Mouse (Mus musculus): ENCODE data around the gene Enpp3. TPM values are rescaled to one million over a fixed set of nuclear protein-coding genes. Genes with fewer than 3 reads are reported as not detected.
"Not testable (repeated sequence)": the region's sequence is repeated elsewhere in the genome, so short reads cannot be mapped to it uniquely, and the experiment has no call there.

Enpp3 gene
- polyA plus RNA-seq, 1 experiment from 2014 or later, result 4.2 TPM

DNA sequence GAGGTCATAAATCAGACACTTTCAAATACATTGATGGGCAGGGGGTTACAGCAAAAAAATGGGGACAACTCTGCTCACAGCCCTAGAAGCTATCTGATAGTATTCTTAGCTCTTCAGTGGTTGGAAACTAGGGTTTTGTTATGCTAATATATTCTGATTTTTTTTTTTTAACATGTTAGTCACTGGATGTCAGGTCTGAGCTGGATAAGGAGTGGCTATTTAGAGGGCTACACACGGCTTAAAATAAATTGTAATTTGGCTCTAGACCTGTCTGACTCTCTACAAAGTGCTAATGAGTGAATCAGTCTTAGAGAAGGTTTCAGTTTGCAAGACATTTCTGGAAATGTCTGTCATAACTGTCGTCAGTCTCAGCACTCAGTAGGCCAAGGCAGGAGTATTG is 37.5 kb downstream of the Enpp3 start:
- Histone ChIP-seq H3K36me3 (ENCODE audit: insufficient read depth) (no peaks in the 10 kb centered on the region), H3K27ac (ENCODE audit: low read depth) (no peak overlapping the region), H3K9me3 (ENCODE audit: low read depth, low read length) (no peaks in the 10 kb centered on the region), H3K4me1 (ENCODE audit: insufficient read depth) (no peaks in the 10 kb centered on the region), H3K9ac (no peak overlapping the region), H3K27me3 (ENCODE audit: insufficient read depth, low read length) (no peaks in the 10 kb centered on the region), H3K4me3 (ENCODE audit: low read depth, low read length) (no peak overlapping the region), H3K4me2 (no peak overlapping the region)
- 66% methylated on average over 2 of the region's 2 CpGs for WGBS
- TF ChIP-seq CTCF (IDR thresholded peaks at IDR 0.05; ENCODE audit: low read depth), result no peak
- ATAC-seq (ENCODE audit: insufficient read depth) (no peak), DNase-seq (no peak)

GRCm38 (mm10) chr10:24802742-24803244 is 39.8 kb downstream of the Enpp3 start:
- H3K4me2 ChIP-seq; H3K4me1 ChIP-seq (ENCODE audit: insufficient read depth); H3K36me3 ChIP-seq (ENCODE audit: insufficient read depth); H3K27me3 ChIP-seq (ENCODE audit: insufficient read depth, low read length); H3K4me3 ChIP-seq (ENCODE audit: low read depth, low read length); DNase-seq; H3K9ac ChIP-seq; H3K27ac ChIP-seq (ENCODE audit: low read depth); ATAC-seq (ENCODE audit: insufficient read depth); H3K9me3 ChIP-seq (ENCODE audit: low read depth, low read length): not testable (repeated sequence)
- 79% methylated on average over 2 of the region's 2 CpGs for WGBS

- Histone ChIP-seq H3K27ac (ENCODE audit: low read depth) (no peak overlapping the region), H3K9ac (no peak overlapping the region), H3K9me3 (ENCODE audit: low read depth, low read length) (no peaks in the 10 kb centered on the region), H3K4me3 (ENCODE audit: low read depth, low read length) (no peak overlapping the region), H3K4me1 (ENCODE audit: insufficient read depth) (no peaks in the 10 kb centered on the region), H3K36me3 (ENCODE audit: insufficient read depth) (no peaks in the 10 kb centered on the region), H3K27me3 (ENCODE audit: insufficient read depth, low read length) (no peaks in the 10 kb centered on the region), H3K4me2 (no peak overlapping the region)
- 76% methylated on average over 2 of the region's 2 CpGs for WGBS
- TF ChIP-seq CTCF (IDR thresholded peaks at IDR 0.05; ENCODE audit: low read depth), result no peak
- DNase-seq (no peak), ATAC-seq (ENCODE audit: insufficient read depth) (no peak)
These were observed 40.8 kb downstream of the Enpp3 start for GRCm38 (mm10) chr10:24801796-24802195.

DNA sequence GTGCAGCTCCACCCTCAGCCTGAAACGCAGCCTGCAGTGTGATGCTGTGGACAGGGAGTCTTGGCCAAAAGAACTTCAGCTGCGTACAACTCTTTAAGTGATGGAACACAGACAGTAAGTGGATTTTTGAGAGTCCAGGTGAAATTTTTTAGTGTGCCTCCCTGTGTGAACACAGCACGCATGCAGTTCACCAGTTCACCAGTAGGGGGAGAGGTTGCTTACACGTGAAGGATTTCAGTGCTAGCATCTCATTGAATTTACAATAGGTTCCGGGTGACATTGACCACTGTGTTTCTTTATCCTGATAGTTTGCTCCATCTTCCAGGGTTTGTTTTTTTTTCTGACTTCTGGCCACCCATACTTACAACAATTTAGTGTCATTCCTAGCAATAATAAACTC is 45.4 kb downstream of the Enpp3 start:
- H3K9ac ChIP-seq, result no peak overlapping the region
- H3K4me2 ChIP-seq, result no peak overlapping the region
- DNase-seq (peak; percentile 85), ATAC-seq (ENCODE audit: insufficient read depth) (no peak)
- peak; percentile 89 for TF ChIP-seq CTCF (IDR thresholded peaks at IDR 0.05; ENCODE audit: low read depth)
- H3K27me3 ChIP-seq (ENCODE audit: insufficient read depth, low read length), result no peaks in the 10 kb centered on the region
- 49% methylated on average over 5 of the region's 5 CpGs for WGBS
- no peaks in the 10 kb centered on the region for H3K4me1 ChIP-seq (ENCODE audit: insufficient read depth)
- H3K9me3 ChIP-seq (ENCODE audit: low read depth, low read length), result no peaks in the 10 kb centered on the region
- H3K4me3 ChIP-seq (ENCODE audit: low read depth, low read length), result no peak overlapping the region
- no peak overlapping the region for H3K27ac ChIP-seq (ENCODE audit: low read depth)
- H3K36me3 ChIP-seq (ENCODE audit: insufficient read depth), result no peaks in the 10 kb centered on the region

GRCm38 (mm10) chr10:24792756-24793155 is 49.9 kb downstream of the Enpp3 start:
- H3K36me3 ChIP-seq (ENCODE audit: insufficient read depth), result no peaks in the 10 kb centered on the region
- H3K9me3 ChIP-seq (ENCODE audit: low read depth, low read length), result no peaks in the 10 kb centered on the region
- DNase-seq (no peak), ATAC-seq (ENCODE audit: insufficient read depth) (no peak)
- no peak overlapping the region for H3K4me2 ChIP-seq
- no peaks in the 10 kb centered on the region for H3K4me1 ChIP-seq (ENCODE audit: insufficient read depth)
- no peak overlapping the region for H3K9ac ChIP-seq
- TF ChIP-seq CTCF (IDR thresholded peaks at IDR 0.05; ENCODE audit: low read depth), result no peak
- no peak overlapping the region for H3K4me3 ChIP-seq (ENCODE audit: low read depth, low read length)
- 86% methylated on average over 7 of the region's 7 CpGs for WGBS
- no peaks in the 10 kb centered on the region for H3K27me3 ChIP-seq (ENCODE audit: insufficient read depth, low read length)
- no peak overlapping the region for H3K27ac ChIP-seq (ENCODE audit: low read depth)

DNA sequence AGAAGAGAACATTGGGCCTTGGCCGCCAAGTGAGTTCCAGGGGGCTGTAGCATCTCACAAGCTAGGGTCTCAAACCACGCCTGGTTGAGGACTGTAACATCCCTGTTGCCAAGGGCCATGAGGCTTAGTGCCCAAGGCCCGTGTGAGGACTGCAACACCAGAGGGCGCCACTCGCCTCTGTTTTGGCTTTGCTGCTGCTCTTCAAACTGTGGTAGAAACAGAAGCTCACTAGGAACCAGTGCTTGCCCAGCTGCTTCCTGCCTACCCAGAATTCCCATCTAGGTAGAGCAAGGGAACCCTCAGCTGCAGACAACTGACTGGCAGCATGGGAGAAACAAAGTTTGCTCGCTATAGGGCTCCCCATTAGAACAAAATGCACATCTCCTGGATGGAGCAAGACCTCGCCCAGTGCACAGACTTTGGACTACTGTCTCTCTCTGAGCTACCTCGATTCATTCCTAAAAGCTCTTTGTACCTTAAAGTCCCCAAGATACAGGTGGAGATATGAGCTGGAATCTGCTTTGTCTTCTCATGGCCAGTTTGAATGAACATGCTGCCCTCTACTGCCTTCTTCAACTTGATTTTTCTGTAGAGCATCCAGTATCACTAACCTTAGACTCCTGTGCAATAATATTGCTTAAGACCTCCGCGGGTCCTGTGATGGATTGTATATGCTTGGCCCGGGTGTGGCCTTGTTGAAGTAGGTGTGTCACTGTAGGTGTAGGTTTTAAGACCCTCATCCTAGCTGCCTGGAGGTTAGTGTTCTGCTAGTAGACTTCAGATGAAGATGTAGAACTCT is 52.7 kb downstream of the Enpp3 start:
- TF ChIP-seq CTCF (IDR thresholded peaks at IDR 0.05; ENCODE audit: low read depth), result peak; percentile 65
- no peaks in the 10 kb centered on the region for H3K9me3 ChIP-seq (ENCODE audit: low read depth, low read length)
- DNase-seq (peak; percentile 70), ATAC-seq (ENCODE audit: insufficient read depth) (no peak)
- WGBS, result 71% methylated on average over 11 of the region's 11 CpGs
- no peaks in the 10 kb centered on the region for H3K36me3 ChIP-seq (ENCODE audit: insufficient read depth)
- H3K27ac ChIP-seq (ENCODE audit: low read depth), result no peak overlapping the region
- H3K27me3 ChIP-seq (ENCODE audit: insufficient read depth, low read length), result no peaks in the 10 kb centered on the region
- no peak overlapping the region for H3K4me3 ChIP-seq (ENCODE audit: low read depth, low read length)
- no peak overlapping the region for H3K9ac ChIP-seq
- no peaks in the 10 kb centered on the region for H3K4me1 ChIP-seq (ENCODE audit: insufficient read depth)
- no peak overlapping the region for H3K4me2 ChIP-seq

DNA sequence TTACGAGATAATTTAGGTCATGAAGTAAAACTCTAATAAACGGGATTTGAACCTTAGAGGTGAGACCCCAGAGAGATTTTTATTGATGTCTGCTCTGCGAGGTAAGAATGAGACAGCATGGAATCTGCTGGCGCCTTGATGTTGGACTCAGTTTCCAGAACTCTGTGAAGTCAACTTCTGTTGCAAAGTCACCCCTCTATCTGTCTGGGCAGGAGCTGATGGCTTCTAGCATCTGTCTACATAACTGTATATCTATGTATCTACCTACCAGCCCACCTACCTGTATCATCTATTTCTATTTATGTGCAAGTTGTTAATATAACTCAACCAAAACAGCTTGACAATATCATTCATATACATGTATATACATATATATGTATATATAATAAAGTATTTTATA is 57.3 kb downstream of the Enpp3 start:
- H3K27me3 ChIP-seq (ENCODE audit: insufficient read depth, low read length), result no peaks in the 10 kb centered on the region
- H3K9ac ChIP-seq, result no peak overlapping the region
- 0 out of 2 replicates have a peak, but pooled peaks cover 2% of the 10 kb centered on the region for H3K4me1 ChIP-seq (ENCODE audit: insufficient read depth)
- no peaks in the 10 kb centered on the region for H3K9me3 ChIP-seq (ENCODE audit: low read depth, low read length)
- ATAC-seq (ENCODE audit: insufficient read depth) (no peak), DNase-seq (no peak)
- no peak overlapping the region for H3K4me2 ChIP-seq
- TF ChIP-seq CTCF (IDR thresholded peaks at IDR 0.05; ENCODE audit: low read depth), result no peak
- H3K27ac ChIP-seq (ENCODE audit: low read depth), result no peak overlapping the region
- H3K4me3 ChIP-seq (ENCODE audit: low read depth, low read length), result no peak overlapping the region
- H3K36me3 ChIP-seq (ENCODE audit: insufficient read depth), result no peaks in the 10 kb centered on the region
- 86% methylated on average over 4 of the region's 4 CpGs for WGBS

Data from lung, embryonic 14.5 days (tissue).